Mouse (Mus musculus) megakaryocyte-erythroid progenitor cell, adult 5-6 weeks (primary cell): ENCODE measurements at regions not wholly inside any gene's neighbourhood (a gene's known extent, or its start where the extent isn't known, plus 50 kb on each side); places are given as distances from the start of the nearest gene placed in this dataset.

Experiments used
- ATAC-seq: replicated peaks from 2 replicates; pipeline ENCODE4 v1.8.0; 2016; ENCODE audit warnings: mild to moderate bottlenecking, inconsistent platforms; ENCODE audit not compliant: severe bottlenecking, poor library complexity, low FRiP score, low TSS enrichment

- no peak for ATAC-seq
Observed at GRCm38 (mm10) chr10:39227499-39227942, 63.9 kb upstream of the Ccn6 start.

- no peak for ATAC-seq
Observed at GRCm38 (mm10) chr10:39226518-39226917, 62.9 kb upstream of the Ccn6 start.

- ATAC-seq, result no peak
Observed at GRCm38 (mm10) chr10:39224449-39225094, 61.0 kb upstream of the Ccn6 start.

GRCm38 (mm10) chr10:39221028-39221427 lies 57.4 kb upstream of the Ccn6 start:
- ATAC-seq, result no peak

- ATAC-seq, result no peak
Observed at GRCm38 (mm10) chr10:39219366-39219765, 55.8 kb upstream of the Ccn6 start.

GRCm38 (mm10) chr10:39218151-39218550 lies 54.6 kb upstream of the Ccn6 start:
- no peak for ATAC-seq

GRCm38 (mm10) chr10:39216142-39216904 lies 52.7 kb upstream of the Ccn6 start:
- ATAC-seq, result no peak

- ATAC-seq, result no peak
Observed at GRCm38 (mm10) chr10:39214563-39214962, 51.0 kb upstream of the Ccn6 start.
